Mouse (Mus musculus): ENCODE measurements around the gene Gga3. TPM values are rescaled to one million over a fixed set of nuclear protein-coding genes. Genes with fewer than 3 reads are reported as not detected.

Gene Gga3
- total RNA-seq, 2 experiments from 2014 or later: 12.3 to 18.4 TPM

DNA sequence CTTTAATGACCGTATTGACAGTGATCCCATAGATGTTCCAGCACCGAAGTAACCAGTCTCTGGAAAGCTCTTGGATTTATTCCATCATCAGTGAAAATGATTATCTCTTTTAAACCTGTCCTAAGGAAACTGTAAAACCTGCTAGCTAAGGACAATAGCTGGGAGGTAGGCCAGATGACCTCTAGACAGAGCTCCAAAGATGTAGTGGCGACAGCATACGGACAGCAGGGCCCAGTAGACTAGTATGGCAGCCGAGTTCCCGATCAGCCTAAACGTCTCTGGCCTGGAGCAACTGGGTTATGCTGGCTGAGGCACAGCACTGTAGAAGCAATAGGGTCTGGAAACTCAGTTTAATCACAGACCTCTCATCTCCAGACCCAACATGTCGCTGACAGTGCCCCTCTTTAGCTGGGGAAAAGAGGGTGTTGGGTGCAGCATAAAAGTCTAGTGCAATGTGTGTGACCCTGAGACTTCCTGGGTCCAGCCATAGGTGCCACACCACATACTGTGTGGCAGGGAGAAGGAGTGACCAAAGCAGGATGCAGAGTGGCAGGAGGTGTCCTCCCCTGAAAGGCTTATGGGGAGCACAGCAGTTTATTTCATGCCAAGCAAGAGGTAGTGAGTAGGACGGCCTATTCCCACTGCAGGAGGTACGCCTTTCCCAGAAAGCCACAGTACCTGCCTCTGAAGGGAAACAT lies 19.3 kb downstream of the Gga3 start:
- no peak for ATAC-seq (replicated peaks; ENCODE audit: low FRiP score, poor library complexity, severe bottlenecking)

DNA sequence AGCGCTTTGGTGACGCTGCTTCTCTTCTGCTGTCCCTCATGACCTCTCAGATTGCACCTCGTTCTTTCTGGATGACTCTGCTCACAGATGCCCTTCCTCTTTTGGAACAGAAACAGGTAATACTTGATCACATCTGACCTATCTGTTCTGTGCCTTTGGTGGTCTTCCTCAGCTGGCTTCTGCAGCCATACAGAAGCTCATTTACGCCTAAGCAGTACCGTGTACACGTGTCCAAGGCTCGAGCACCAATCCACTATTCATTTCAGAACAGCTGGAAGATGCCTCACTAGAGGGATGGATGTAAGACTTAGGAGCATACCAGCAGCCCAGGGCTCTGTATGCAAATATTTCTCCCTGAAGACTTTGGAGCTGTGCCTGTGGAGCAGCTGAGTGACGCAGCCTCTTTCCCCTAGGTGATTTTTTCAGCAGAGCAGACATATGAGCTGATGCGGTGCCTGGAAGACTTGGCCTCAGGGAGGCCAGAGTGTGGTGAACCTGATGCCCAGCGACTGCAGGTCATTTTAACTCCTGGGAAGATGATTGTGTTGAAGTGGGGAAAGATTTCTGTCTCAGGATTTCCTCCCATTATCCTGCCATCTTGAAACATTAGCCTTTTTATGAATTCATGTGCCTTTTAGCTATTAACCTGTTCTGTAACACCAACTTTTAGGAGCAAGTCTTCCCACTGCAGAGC lies 20.8 kb downstream of the Gga3 start:
- ATAC-seq (replicated peaks; ENCODE audit: low FRiP score, poor library complexity, severe bottlenecking): no peak

DNA sequence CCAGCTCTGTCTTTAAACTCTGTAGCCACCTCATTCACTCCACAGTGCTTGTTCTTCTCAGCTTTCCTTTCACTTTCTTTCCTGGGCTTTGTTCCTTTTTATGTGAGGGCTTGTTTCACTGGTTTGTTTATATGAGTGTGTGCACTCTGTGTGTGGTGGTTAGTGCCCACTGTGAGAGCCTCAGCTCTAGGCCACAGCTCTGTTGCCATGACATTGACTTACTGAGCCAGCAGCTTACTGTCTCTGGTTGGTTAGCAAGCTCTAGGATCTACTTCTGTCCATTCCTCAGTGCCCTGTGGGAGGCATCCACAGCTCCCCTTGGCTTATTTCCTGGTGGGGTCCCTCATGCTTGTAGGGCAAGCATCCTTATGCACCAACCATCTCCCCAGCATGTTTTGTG lies 24.8 kb downstream of the Gga3 start:
- no peak for ATAC-seq (replicated peaks; ENCODE audit: low FRiP score, poor library complexity, severe bottlenecking)

DNA sequence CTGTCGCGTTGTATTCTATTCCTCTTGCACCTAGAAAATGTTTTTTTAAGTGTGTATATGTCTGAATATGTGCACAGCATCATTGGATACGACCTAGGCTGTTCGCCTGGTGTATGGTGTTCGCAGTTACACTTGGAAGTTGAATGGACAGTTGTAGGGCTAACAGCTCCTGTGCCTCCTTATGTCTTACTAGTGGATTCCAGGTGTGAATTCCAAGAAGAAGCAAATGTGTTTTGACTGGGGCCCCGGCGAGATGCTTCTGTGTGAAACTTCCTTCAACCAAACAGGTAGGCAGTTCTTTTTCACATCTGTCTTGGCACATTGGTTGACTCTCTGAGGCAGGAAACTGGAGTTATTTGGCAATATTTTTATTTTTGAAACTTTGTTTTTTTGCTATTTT lies 38.9 kb downstream of the Gga3 start:
- no peak for ATAC-seq (replicated peaks; ENCODE audit: low FRiP score, poor library complexity, severe bottlenecking)

DNA sequence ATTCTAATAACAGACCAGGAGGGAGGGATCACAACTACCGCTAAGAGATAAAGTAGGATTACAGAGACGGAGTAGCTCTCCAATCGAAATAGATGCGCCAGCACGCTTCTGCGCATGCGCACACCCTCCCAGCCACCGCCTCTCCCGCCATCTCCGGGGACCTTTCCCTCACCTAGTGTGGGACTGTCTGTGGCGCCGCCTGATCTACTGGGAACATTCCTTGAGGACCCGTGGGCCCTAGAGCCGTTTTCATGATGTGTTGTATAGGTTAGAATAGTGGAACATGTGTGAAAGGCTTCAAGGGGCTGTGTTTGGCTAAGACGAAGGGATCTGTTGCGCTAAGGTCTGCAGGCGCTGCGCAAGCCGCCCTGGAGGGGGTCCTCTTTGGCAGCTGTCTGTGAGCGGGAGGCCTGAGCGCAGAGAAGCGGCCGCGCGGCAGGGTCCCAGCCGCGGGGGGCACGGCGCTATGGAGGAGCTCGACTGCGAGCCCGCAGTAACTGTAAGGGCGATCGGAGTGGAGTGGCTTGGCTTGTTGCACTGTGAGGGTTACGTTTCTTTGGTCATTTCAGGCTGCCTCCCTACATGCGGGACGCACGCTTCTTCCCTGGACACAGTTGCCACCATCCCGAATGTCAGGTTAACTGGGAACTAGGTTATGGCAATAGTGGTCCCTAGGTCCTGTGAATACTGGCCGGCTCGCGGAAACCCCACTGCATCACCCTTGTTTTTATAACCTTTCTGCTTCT lies 39.6 kb downstream of the Gga3 start, which contains the start of gene Nup85:
TSS of gene Nup85 (plus strand) at position 371 of the 746 bp plus-strand sequence.
- peak; percentile 96 for ATAC-seq (replicated peaks; ENCODE audit: low FRiP score, poor library complexity, severe bottlenecking)

DNA sequence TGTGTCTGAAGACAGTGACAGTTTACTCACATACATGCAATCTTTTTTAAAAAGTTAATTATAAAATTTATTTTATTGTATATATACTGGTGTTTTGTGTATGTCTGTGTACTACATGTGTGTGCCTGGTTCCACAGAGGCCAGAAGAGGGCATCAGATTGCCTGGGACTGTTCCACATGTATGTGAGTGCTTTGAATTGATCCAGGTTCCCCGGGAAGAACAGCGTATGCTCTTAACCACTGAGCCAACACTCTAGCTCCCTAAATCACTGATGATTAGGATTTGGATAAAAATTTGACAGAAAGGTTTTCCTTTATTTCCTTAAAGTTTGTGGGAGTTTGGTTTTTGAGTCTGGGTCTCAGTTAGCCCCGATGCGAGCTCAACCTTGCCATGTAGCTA lies 40.4 kb downstream of the Gga3 start:
- ATAC-seq (replicated peaks; ENCODE audit: low FRiP score, poor library complexity, severe bottlenecking): peak; percentile 61

DNA sequence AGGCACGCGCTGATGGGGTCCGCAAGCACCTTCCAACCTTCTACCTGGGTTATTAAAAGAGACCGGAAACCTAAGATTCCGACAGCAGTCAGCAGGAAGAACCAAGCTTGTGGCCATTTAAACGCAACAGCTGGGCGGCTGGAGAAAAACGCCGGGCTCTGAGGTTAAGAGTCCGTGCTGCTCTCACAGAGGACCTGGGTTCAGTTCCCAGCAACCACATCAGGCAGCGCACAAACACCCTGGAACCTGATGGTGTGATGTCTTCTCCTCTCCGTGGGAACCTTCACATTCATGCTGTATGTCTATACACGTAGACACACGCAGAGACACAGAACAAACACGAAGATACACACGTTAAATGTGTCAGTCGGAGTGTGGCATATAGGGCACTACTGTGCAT lies 48.1 kb downstream of the Gga3 start:
- no peak for ATAC-seq (replicated peaks; ENCODE audit: low FRiP score, poor library complexity, severe bottlenecking)

DNA sequence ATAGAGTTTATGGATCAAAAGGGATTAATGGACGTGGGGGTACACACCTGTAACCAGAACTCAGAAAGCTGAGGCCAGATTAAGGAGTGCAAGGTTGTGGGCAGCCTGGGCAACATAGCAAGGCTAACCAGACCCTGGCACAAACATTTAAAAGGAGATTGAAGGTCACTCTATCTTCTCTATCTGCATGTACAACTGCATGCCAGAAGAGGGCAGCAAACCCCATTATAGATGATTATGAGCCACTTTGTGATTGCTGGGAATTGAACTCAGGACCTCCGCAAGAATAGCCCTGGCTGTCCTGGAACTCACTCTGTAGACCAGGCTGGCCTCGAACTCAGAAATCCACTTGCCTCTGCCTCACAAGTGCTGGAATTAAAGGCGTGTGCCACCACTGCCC lies 51.1 kb downstream of the Gga3 start:
- peak; percentile 83 for ATAC-seq (replicated peaks; ENCODE audit: low FRiP score, poor library complexity, severe bottlenecking)

DNA sequence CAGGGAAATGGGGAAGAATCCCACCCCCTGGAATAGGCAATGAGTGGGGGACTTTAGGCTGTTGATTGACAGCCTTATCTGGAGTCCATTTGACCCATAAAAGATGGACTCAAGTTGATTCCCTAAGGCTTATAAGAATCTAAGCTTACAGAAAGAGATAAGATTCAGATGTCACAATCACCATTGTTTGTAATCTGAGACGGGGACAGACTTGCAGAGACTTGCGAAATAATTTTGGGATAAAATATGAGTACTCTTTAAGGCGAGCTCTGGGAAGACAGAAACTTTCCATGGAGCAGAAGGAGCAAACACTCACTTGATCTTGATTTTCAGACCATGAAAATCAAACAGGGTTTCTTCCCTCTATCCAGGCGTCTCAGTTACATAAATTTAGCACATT lies 60.3 kb downstream of the Gga3 start:
- ATAC-seq (replicated peaks; ENCODE audit: low FRiP score, poor library complexity, severe bottlenecking): no peak

DNA sequence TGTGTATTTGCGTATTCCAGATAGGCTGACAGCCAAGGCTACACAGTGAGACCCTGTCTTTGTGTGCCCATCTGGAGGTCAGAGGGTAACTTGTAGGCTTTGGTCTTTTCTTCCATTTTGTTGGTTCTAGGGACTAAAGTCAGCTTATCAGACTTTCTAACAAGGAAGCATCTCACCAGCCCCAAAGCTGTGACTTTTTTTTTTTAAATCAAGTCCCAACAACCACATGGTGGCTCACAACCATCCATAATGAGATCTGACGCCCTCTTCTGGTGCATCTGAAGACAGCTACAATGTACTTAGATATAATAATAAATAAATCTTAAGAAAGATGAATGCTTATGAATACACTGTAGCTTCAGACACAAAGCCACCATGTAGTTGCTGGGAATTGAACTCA lies 65.8 kb downstream of the Gga3 start:
- 0 out of 2 replicates have a peak, but pooled peaks have one; percentile 6 for ATAC-seq (replicated peaks; ENCODE audit: low FRiP score, poor library complexity, severe bottlenecking)

DNA sequence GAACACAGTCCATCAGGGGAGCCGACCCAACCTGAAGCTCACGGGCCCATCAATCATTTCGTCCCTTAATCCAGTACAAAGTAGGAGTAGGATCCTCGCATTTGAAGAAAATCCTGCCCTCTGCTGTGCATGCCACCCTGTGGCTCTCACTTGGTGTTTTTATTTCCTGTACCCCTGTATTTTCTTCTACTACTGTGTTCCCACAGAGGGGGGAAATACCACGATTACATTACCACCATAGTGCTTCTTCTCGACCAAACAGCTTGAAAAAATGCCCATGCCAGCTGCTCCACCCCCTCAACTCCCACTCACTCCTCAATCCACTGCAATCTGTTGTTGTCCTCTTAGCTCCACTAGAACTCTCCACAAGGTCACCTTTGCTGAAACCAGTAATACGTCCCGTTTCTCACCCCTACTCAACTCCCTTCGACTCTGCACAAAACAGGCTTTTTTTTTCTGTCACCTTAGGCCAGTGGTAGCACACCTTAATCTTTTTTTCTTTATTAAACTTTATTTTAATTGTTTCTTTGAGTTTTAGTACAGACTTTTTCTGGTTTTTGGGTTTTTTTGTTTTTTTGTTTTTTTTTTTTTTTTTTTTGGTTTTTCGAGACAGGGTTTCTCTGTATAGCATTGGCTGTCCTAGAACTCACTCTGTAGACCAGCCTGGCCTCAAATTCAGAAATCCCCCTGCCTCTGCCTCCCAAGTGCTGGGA lies 66.8 kb downstream of the Gga3 start:
- ATAC-seq (replicated peaks; ENCODE audit: low FRiP score, poor library complexity, severe bottlenecking): peak; percentile 22; the same call in 1 of the 2 replicates

DNA sequence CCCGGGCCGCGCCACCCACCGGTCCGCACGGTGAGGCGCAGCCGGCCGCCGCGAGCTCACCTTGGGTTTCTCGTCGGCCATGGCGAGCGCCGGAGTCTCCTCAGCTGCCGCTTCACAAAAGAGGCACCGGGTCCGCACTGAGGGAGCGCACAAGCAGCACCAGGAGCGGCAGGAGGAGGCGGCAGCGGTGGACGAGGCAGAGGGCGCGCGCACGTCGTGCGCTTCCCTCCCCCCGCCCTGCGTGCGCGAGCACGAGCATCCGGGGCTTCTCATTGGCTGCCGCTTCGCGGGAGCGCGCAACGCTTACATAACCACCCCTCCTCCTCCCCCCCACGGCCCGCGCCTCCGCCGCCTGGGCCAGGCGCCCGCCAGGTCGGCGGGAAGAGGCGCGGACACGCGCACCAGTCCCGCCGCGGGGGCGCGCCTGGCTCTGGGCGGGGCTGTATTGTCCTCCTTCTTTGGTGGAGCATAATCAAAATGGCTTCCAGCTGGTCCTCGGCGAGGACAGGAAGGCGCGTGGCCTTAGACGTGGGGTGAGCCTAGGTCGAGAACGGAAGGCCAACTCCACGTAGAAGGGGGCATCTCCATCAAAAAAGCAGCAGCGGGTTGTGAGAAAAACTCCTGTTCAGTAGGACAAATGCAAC lies 67.7 kb downstream of the Gga3 start, which contains the start of gene Sumo2:
TSS of gene Sumo2 (minus strand) at position 239 of the 644 bp plus-strand sequence.
- ATAC-seq (replicated peaks; ENCODE audit: low FRiP score, poor library complexity, severe bottlenecking): peak; percentile 87

DNA sequence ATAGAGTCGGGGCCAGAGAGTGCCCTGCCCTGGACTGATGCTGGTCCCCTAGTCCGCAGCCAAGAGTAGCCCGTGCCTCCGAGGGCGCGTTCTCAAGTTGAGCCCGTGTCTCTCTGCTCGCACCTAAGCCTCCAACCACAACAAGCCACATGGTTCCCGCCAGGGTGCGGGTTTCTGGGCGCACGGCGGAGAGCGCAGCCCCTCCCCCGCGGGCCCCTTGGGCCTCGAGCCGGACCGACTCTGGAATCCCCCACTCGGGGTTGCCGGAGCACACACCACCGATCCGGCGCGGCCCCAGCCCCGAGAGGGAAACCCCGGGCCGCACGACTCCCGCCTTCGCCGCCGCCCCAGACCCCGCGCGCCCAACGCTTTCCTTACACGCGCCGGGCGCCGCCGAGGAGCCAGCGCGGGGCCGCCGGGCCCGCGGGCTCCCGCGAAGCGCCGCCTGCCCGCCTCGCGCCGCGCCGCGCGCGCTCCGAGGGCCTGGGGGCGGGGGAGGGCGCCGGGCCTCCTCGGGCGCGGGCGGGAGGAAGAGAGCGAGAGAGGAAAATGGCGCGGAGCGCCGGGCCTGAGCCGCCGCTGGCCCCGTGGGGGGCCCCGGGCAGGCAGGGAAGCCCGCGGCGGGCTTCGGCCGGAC lies 68.3 kb downstream of the Gga3 start:
- ATAC-seq (replicated peaks; ENCODE audit: low FRiP score, poor library complexity, severe bottlenecking): peak; percentile 52

DNA sequence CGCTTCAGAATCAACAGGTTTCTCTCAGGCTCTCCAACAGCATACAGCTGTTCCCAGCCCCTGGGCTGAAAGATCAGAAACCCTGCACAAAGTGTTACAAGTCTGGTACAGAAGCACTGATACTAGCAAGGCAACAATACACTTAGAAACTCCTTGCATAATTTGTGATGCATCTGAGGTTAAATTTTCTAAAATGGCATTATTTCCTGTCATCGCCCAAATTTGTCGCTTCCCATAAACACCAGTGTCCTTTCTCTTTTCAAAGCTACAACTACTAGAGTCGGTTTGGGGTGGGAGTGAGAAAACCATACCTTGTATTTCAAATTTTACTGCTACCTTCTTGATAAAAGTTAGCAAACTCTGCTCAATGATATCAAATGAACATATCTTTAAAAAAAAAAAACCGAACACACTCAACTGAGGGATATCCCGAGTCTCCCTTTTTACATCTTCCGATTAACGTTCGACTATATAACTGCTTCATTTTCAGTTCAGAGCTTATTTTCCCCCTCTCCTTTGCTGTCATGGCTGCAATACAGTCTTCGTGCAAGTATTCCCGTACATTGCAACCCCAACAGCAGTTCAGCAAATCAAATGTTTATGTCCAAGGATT lies 69.0 kb downstream of the Gga3 start:
- ATAC-seq (replicated peaks; ENCODE audit: low FRiP score, poor library complexity, severe bottlenecking): 0 out of 2 replicates have a peak, but pooled peaks have one; percentile 9

Other genes with a start within 250 kb of the Gga3 start
- gene Hid1, start 236.3 kb downstream of the Gga3 start, total RNA-seq (2015; ENCODE audit: low replicate concordance): 1.2 and 5.2 TPM in 2 replicates
- gene Hid1, start 236.3 kb downstream of the Gga3 start, total RNA-seq (2017; ENCODE audit: low replicate concordance): 0.26 TPM in 1 of 2 replicates, not detected in the other
- not detected in 2 replicates for gene Cdr2l, start 222.1 kb downstream of the Gga3 start, total RNA-seq (2015; ENCODE audit: low replicate concordance)
- not detected in 2 replicates for gene Cdr2l, start 222.1 kb downstream of the Gga3 start, total RNA-seq (2017; ENCODE audit: low replicate concordance)
- 19.2 and 34.4 TPM in 2 replicates for gene Mrpl58, start 200.3 kb downstream of the Gga3 start, total RNA-seq (2015; ENCODE audit: low replicate concordance)
- 18.0 and 23.0 TPM in 2 replicates for gene Mrpl58, start 200.3 kb downstream of the Gga3 start, total RNA-seq (2017; ENCODE audit: low replicate concordance)
- 282 and 306 TPM in 2 replicates for gene Atp5h, start 184.1 kb downstream of the Gga3 start, total RNA-seq (2015; ENCODE audit: low replicate concordance)
- gene Atp5h, start 184.1 kb downstream of the Gga3 start, total RNA-seq (2017; ENCODE audit: low replicate concordance): 240 and 279 TPM in 2 replicates
- 2.1 and 5.9 TPM in 2 replicates for gene Kctd2, start 183.9 kb downstream of the Gga3 start, total RNA-seq (2015; ENCODE audit: low replicate concordance)
- gene Kctd2, start 183.9 kb downstream of the Gga3 start, total RNA-seq (2017; ENCODE audit: low replicate concordance): 2.8 and 8.3 TPM in 2 replicates
- gene Trim80, start 163.5 kb downstream of the Gga3 start, total RNA-seq (2015; ENCODE audit: low replicate concordance): not detected in 2 replicates
- not detected in 2 replicates for gene Trim80, start 163.5 kb downstream of the Gga3 start, total RNA-seq (2017; ENCODE audit: low replicate concordance)
- gene Slc16a5, start 141.6 kb downstream of the Gga3 start, total RNA-seq (2015; ENCODE audit: low replicate concordance): not detected in 2 replicates
- gene Slc16a5, start 141.6 kb downstream of the Gga3 start, total RNA-seq (2017; ENCODE audit: low replicate concordance): not detected in 2 replicates
- 2.5 and 3.8 TPM in 2 replicates for gene Armc7, start 128.4 kb downstream of the Gga3 start, total RNA-seq (2015; ENCODE audit: low replicate concordance)
- 1.5 and 5.5 TPM in 2 replicates for gene Armc7, start 128.4 kb downstream of the Gga3 start, total RNA-seq (2017; ENCODE audit: low replicate concordance)
- gene Nt5c, start 112.2 kb downstream of the Gga3 start, total RNA-seq (2015; ENCODE audit: low replicate concordance): 32.8 and 52.3 TPM in 2 replicates
- gene Nt5c, start 112.2 kb downstream of the Gga3 start, total RNA-seq (2017; ENCODE audit: low replicate concordance): 14.1 and 16.0 TPM in 2 replicates
- gene Jpt1, start 89.7 kb downstream of the Gga3 start, total RNA-seq (2015; ENCODE audit: low replicate concordance): 105 and 112 TPM in 2 replicates
- gene Jpt1, start 89.7 kb downstream of the Gga3 start, total RNA-seq (2017; ENCODE audit: low replicate concordance): 114 and 134 TPM in 2 replicates
- 126 and 222 TPM in 2 replicates for gene Sumo2, start 67.8 kb downstream of the Gga3 start, total RNA-seq (2015; ENCODE audit: low replicate concordance)
- gene Sumo2, start 67.8 kb downstream of the Gga3 start, total RNA-seq (2017; ENCODE audit: low replicate concordance): 154 and 170 TPM in 2 replicates
- 39.3 and 72.1 TPM in 2 replicates for gene Nup85, start 39.6 kb downstream of the Gga3 start, total RNA-seq (2015; ENCODE audit: low replicate concordance)
- 52.1 and 69.3 TPM in 2 replicates for gene Nup85, start 39.6 kb downstream of the Gga3 start, total RNA-seq (2017; ENCODE audit: low replicate concordance)
- 4.8 and 14.2 TPM in 2 replicates for gene Mrps7, start 126 bp downstream of the Gga3 start, total RNA-seq (2015; ENCODE audit: low replicate concordance)
- 6.4 and 13.0 TPM in 2 replicates for gene Mrps7, start 126 bp downstream of the Gga3 start, total RNA-seq (2017; ENCODE audit: low replicate concordance)
- 13.0 and 26.1 TPM in 2 replicates for gene Mif4gd, start 8.9 kb upstream of the Gga3 start, total RNA-seq (2015; ENCODE audit: low replicate concordance)
- gene Mif4gd, start 8.9 kb upstream of the Gga3 start, total RNA-seq (2017; ENCODE audit: low replicate concordance): 10.3 and 11.9 TPM in 2 replicates
- 1.7 and 5.0 TPM in 2 replicates for gene Slc25a19, start 24.2 kb upstream of the Gga3 start, total RNA-seq (2015; ENCODE audit: low replicate concordance)
- 7.4 and 22.4 TPM in 2 replicates for gene Slc25a19, start 24.2 kb upstream of the Gga3 start, total RNA-seq (2017; ENCODE audit: low replicate concordance)
- 27.4 and 34.4 TPM in 2 replicates for gene Grb2, start 104.5 kb upstream of the Gga3 start, total RNA-seq (2015; ENCODE audit: low replicate concordance)
- gene Grb2, start 104.5 kb upstream of the Gga3 start, total RNA-seq (2017; ENCODE audit: low replicate concordance): 12.0 and 21.9 TPM in 2 replicates
- 5.6 and 8.5 TPM in 2 replicates for gene Tmem94, start 161.4 kb upstream of the Gga3 start, total RNA-seq (2015; ENCODE audit: low replicate concordance)
- gene Tmem94, start 161.4 kb upstream of the Gga3 start, total RNA-seq (2017; ENCODE audit: low replicate concordance): 8.7 and 13.5 TPM in 2 replicates
- 4.0 and 4.8 TPM in 2 replicates for gene Caskin2, start 209.6 kb upstream of the Gga3 start, total RNA-seq (2015; ENCODE audit: low replicate concordance)
- 2.0 and 3.1 TPM in 2 replicates for gene Caskin2, start 209.6 kb upstream of the Gga3 start, total RNA-seq (2017; ENCODE audit: low replicate concordance)
- 1.7 and 5.6 TPM in 2 replicates for gene Tsen54, start 210.7 kb upstream of the Gga3 start, total RNA-seq (2015; ENCODE audit: low replicate concordance)
- 1.4 and 2.2 TPM in 2 replicates for gene Tsen54, start 210.7 kb upstream of the Gga3 start, total RNA-seq (2017; ENCODE audit: low replicate concordance)
- 3.3 and 5.4 TPM in 2 replicates for gene Llgl2, start 220.0 kb upstream of the Gga3 start, total RNA-seq (2015; ENCODE audit: low replicate concordance)
- 0.34 TPM in 1 of 2 replicates, not detected in the other for gene Llgl2, start 220.0 kb upstream of the Gga3 start, total RNA-seq (2017; ENCODE audit: low replicate concordance)

All from erythroblast, adult 5-6 weeks (primary cell).